Mouse (Mus musculus) induced T-regulatory cell, adult 2 months (primary cell): ENCODE measurements around the gene Nemp2.

Experiments
- DNase-seq: peaks from one replicate; pipeline ENCODE4 v3.0.0-alpha.2; 2012; ENCODE audit warnings: low read depth

The Nemp2 gene

GRCm38 (mm10) chr1:52630248-52630936 is at the start of gene Nemp2:
Gene Nemp2, plus strand, starts transcription at chr1:52630703.
- DNase-seq: peak; percentile 95

- DNase-seq: no peak
These were observed 48.8 kb upstream of the Nemp2 start for GRCm38 (mm10) chr1:52581744-52582143.

GRCm38 (mm10) chr1:52582866-52583265 is 47.6 kb upstream of the Nemp2 start:
- DNase-seq: no peak

GRCm38 (mm10) chr1:52596982-52597646 is 33.4 kb upstream of the Nemp2 start:
- peak; percentile 35 for DNase-seq

GRCm38 (mm10) chr1:52597761-52598160 is 32.7 kb upstream of the Nemp2 start:
- peak; percentile 84 for DNase-seq

GRCm38 (mm10) chr1:52598361-52598760 is 32.1 kb upstream of the Nemp2 start:
- DNase-seq: no peak

GRCm38 (mm10) chr1:52601496-52601895 is 29.0 kb upstream of the Nemp2 start:
- no peak for DNase-seq

GRCm38 (mm10) chr1:52607700-52608099 is 22.8 kb upstream of the Nemp2 start:
- DNase-seq: peak; percentile 40

- DNase-seq: no peak
These were observed 22.0 kb upstream of the Nemp2 start for GRCm38 (mm10) chr1:52608486-52608885.

GRCm38 (mm10) chr1:52618217-52618616 is 12.3 kb upstream of the Nemp2 start:
- DNase-seq: no peak

- no peak for DNase-seq
These were observed 10.1 kb upstream of the Nemp2 start for GRCm38 (mm10) chr1:52620442-52620841.

- DNase-seq: peak; percentile 92
These were observed 415 bp downstream of the Nemp2 start for GRCm38 (mm10) chr1:52630937-52631299.

GRCm38 (mm10) chr1:52631570-52631969 is 1.1 kb downstream of the Nemp2 start:
- DNase-seq: peak; percentile 83

- DNase-seq: no peak
These were observed 3.7 kb downstream of the Nemp2 start for GRCm38 (mm10) chr1:52634251-52634650.

GRCm38 (mm10) chr1:52635932-52636331 is 5.4 kb downstream of the Nemp2 start:
- DNase-seq: no peak

- DNase-seq: no peak
These were observed 7.6 kb downstream of the Nemp2 start for GRCm38 (mm10) chr1:52638101-52638500.

- DNase-seq: peak; percentile 39
These were observed 8.6 kb downstream of the Nemp2 start for GRCm38 (mm10) chr1:52639090-52639489.

GRCm38 (mm10) chr1:52640266-52640665 is 9.8 kb downstream of the Nemp2 start:
- DNase-seq: no peak

GRCm38 (mm10) chr1:52640736-52641135 is 10.2 kb downstream of the Nemp2 start:
- no peak for DNase-seq

GRCm38 (mm10) chr1:52648153-52649027 is 17.9 kb downstream of the Nemp2 start:
- peak; percentile 77 for DNase-seq

GRCm38 (mm10) chr1:52650066-52650465 is 19.6 kb downstream of the Nemp2 start:
- no peak for DNase-seq

GRCm38 (mm10) chr1:52652601-52653253 is 22.2 kb downstream of the Nemp2 start:
- DNase-seq: no peak
